Mouse (Mus musculus) megakaryocyte, embryonic 14.5 days (primary cell): ENCODE data around the gene Ccdc158.

Experiments used
- FLI1 ChIP-seq: IDR thresholded peaks from 2 replicates; pipeline ENCODE4 v1.6.1; 2012; ENCODE audit warnings: low read length, inconsistent platforms, mixed read lengths
- GATA1 ChIP-seq: IDR thresholded peaks from 3 replicates; pipeline ENCODE4 v1.6.1; 2012; ENCODE audit warnings: mixed read lengths, low read length, inconsistent platforms, borderline replicate concordance

DNA sequence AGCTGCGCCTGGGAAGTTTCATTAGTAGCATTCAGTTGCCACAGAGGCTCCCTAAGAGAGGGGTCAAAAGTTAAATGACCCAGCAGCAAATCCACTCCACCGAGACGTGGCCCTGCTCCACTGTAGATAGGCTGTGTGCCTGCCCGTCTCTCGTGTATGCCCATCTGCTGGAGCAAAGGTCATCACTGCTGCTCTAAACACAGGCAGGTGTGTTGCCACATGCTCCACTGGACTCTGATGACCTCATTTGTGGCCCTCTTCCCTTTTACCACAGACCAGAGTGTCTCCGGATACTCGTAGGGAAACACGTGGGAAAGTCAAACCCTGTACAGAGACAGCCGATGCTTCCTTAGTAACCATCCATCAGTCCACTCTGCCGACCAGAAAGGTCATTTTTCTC lies 89.1 kb downstream of the Ccdc158 start:
- TF ChIP-seq GATA1 (no peak), FLI1 (no peak)
